Mouse (Mus musculus): ENCODE measurements around the gene Nudt2. TPM values are rescaled to one million over a fixed set of nuclear protein-coding genes. Genes with fewer than 3 reads are reported as not detected.

Nudt2 gene
- polyA plus RNA-seq (2017; shearing (Covaris generic)) = 22.1 TPM

DNA sequence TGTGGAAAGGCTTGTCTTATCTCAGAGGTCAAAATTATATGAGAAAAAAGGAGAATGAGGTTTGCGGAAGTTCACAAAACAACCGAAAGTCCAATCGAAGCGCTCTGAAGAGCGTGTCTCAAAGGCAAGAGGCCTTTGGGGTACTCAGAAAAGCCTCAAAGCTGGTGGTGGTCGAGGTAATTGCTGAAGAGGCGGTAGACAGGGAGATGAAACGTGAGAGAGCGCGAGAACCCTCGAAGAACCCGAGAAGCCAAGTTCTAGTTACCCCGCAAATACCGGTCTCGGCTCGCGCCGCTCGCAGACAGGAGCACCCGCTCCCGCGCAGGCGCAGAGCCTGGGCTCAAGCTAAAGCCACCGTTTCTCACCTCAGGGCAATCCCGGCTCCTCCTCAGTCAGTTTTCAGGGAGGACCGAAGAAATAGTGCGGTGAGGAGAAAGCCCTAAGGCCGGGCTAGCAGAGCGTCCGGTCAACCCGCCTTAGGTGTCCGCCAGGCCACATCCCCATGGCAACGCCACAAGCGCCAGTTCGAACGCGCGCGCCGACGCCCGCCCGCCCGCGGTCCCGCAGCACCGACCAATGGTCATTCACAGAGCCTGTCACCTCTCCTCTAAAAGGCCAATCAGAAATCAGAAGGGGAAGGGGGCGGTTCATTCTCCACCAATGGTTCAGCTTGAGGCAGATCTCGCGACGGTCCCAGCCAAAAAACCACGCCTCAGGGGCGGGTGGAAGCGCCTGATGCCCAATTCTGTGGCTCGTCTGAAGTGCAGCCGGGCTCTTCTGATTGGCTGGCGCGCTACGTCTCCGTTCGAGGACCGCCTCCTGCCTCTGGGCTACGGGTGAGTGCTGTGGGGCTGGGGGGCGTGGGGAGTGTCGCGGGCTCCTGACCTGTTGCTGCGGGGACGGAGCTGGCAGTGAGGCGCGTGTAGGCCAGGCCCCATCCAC, at the start of gene Nudt2, which contains the start of gene Kif24:
Nudt2 (plus strand) TSS at position 807 of the 942 bp plus-strand sequence.
Kif24 (minus strand) TSS at position 543 of the 942 bp plus-strand sequence.

DNA sequence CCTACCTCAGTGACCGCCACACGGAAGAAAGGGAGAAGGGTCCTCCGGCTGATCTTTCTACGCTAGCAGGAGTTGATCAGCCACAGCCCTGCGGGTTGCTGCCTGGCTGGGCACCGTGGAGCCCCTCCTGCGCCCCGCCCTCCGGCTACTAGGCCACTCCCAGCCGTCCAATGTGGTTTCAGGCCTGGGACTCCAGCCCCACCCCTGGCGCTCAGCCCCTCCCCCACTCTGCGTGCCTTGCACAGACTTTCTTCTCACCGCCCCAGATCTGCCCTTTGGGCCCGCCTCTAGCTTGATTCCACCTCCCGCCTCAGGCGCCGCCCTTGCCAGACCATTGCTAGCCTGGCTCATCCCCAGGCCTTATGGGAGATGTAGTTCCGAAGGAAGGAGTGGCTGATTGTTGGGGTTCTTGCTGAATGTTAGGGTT, 38.0 kb downstream of the Nudt2 start, which contains the start of gene AI464131:
AI464131 (minus strand) TSS at position 91 of the 427 bp plus-strand sequence.

DNA sequence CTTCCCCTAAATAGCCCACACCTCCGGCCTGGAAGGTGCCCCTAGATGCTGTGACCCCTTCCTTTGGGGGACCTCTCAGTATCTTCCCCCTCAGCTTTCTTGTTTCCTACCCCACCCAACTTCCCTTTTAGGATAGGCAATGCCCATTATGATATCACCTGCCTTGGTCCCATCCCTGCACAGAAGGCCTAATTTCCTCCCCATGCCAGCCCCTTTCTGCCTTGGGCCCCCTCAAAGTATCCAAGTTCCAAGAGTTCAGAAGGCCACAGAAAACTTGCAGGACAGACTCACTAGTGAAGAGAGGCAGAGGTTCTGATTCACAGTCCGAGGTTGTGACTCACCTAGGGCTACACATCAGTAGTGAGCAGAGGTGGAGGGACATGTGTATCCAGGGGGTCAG, 52.3 kb downstream of the Nudt2 start, which contains the start of gene 1110017D15Rik:
1110017D15Rik (minus strand) TSS at position 101 of the 400 bp plus-strand sequence.

Other genes with a start within 250 kb of the Nudt2 start
- gene Ubap2, start 190.0 kb upstream of the Nudt2 start, polyA plus RNA-seq (2017; shearing (Covaris generic)) = 51.7 TPM
- 64.4 TPM for gene Dcaf12, start 150.3 kb upstream of the Nudt2 start, polyA plus RNA-seq (2017; shearing (Covaris generic))
- 86.8 TPM for gene Ubap1, start 116.2 kb upstream of the Nudt2 start, polyA plus RNA-seq (2017; shearing (Covaris generic))
- 1.2 TPM for gene Kif24, start 264 bp upstream of the Nudt2 start, polyA plus RNA-seq (2017; shearing (Covaris generic))
- gene AI464131, start 37.9 kb downstream of the Nudt2 start, polyA plus RNA-seq (2017; shearing (Covaris generic)) = 0.06 TPM
- gene 1110017D15Rik, start 52.2 kb downstream of the Nudt2 start, polyA plus RNA-seq (2017; shearing (Covaris generic)) = not detected
- 1.6 TPM for gene Fam219a, start 104.4 kb downstream of the Nudt2 start, polyA plus RNA-seq (2017; shearing (Covaris generic))
- not detected for gene Dnaic1, start 104.6 kb downstream of the Nudt2 start, polyA plus RNA-seq (2017; shearing (Covaris generic))
- gene Enho, start 175.2 kb downstream of the Nudt2 start, polyA plus RNA-seq (2017; shearing (Covaris generic)) = not detected
- not detected for gene Cntfr, start 231.9 kb downstream of the Nudt2 start, polyA plus RNA-seq (2017; shearing (Covaris generic))
- gene Il11ra1, start 234.8 kb downstream of the Nudt2 start, polyA plus RNA-seq (2017; shearing (Covaris generic)) = 8.7 TPM
- gene Rpp25l, start 248.4 kb downstream of the Nudt2 start, polyA plus RNA-seq (2017; shearing (Covaris generic)) = 54.4 TPM

Data from activated CD4-positive, CD25-positive, alpha-beta regulatory T cell, adult 9 weeks (primary cell).